Mouse (Mus musculus) erythroblast, embryonic 14.5 days (primary cell): ENCODE results near the gene Map3k20.

ENCODE experiments used
- GATA1 ChIP-seq: IDR thresholded peaks from 2 replicates; pipeline ENCODE4 v1.6.1; 2012; ENCODE audit warnings: low read length, inconsistent platforms, mixed read lengths
- TAL1 ChIP-seq: IDR thresholded peaks from 3 replicates; pipeline ENCODE4 v1.6.1; 2012; ENCODE audit warnings: low read length, inconsistent platforms, mixed read lengths

GRCm38 (mm10) chr2:72240691-72241090, 44.7 kb upstream of the Map3k20 start:
- no peak for TF ChIP-seq GATA1
- TF ChIP-seq TAL1, result no peak
